Mouse (Mus musculus): ENCODE data around the gene Speg. TPM values are rescaled to one million over a fixed set of nuclear protein-coding genes. Genes with fewer than 3 reads are reported as not detected.

The Speg gene
- total and polyA plus RNA-seq, 2 experiments from 2014 or later: 22.0 to 62.9 TPM

GRCm38 (mm10) chr1:75441471-75441996 lies 66.4 kb downstream of the Speg start:
- DNase-seq (ENCODE audit: low spot score) (no peak), ATAC-seq (ENCODE audit: low FRiP score) (no peak)
- 78% methylated on average over 15 of the region's 15 CpGs for WGBS
- 0 out of 2 replicates have a peak, but pooled peaks cover 2% of the 10 kb centered on the region for H3K36me3 ChIP-seq (ENCODE audit: insufficient read depth, low read length)
- no peak overlapping the region for H3K27ac ChIP-seq (ENCODE audit: low read depth, low read length)
- no peak overlapping the region for H3K4me2 ChIP-seq (ENCODE audit: low read depth, low read length, poor library complexity, severe bottlenecking)
- no peak overlapping the region for H3K4me3 ChIP-seq (ENCODE audit: low read depth, low read length)
- H3K9ac ChIP-seq (replicated peaks; ENCODE audit: low read length, poor library complexity, severe bottlenecking): no peak overlapping the region
- H3K4me1 ChIP-seq (ENCODE audit: insufficient read depth, low read length): peaks cover 14% of the 10 kb centered on the region
- 0 out of 2 replicates have a peak, but pooled peaks cover 4% of the 10 kb centered on the region for H3K27me3 ChIP-seq (ENCODE audit: insufficient read depth, low read length)
- no peak for TF ChIP-seq CTCF (IDR thresholded peaks at IDR 0.05)
- no peaks in the 10 kb centered on the region for H3K9me3 ChIP-seq (ENCODE audit: low read length)

DNA sequence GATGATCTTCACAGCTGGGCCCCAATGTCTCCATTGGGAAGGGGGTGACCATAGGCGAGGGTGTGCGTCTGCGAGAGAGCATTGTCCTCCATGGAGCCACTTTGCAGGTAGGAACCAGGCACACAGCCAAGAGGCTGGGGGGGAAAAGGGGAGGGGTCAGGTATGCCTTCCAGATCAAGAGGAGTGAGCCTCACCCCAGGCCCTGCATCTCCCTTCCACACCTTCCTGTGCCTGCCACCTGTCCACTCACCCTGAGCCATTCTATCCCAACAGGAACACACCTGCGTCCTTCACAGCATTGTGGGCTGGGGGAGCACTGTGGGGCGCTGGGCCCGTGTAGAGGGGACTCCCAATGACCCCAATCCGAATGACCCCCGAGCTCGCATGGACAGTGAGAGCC lies 67.1 kb downstream of the Speg start:
- Histone ChIP-seq H3K4me2 (ENCODE audit: low read depth, low read length, poor library complexity, severe bottlenecking) (no peak overlapping the region), H3K27ac (ENCODE audit: low read depth, low read length) (no peak overlapping the region), H3K36me3 (ENCODE audit: insufficient read depth, low read length) (0 out of 2 replicates have a peak, but pooled peaks cover 2% of the 10 kb centered on the region), H3K27me3 (ENCODE audit: insufficient read depth, low read length) (peaks cover 4% of the 10 kb centered on the region; the same call in 1 of the 2 replicates), H3K9me3 (ENCODE audit: low read length) (no peaks in the 10 kb centered on the region), H3K4me3 (ENCODE audit: low read depth, low read length) (no peak overlapping the region), H3K9ac (replicated peaks; ENCODE audit: low read length, poor library complexity, severe bottlenecking) (no peak overlapping the region), H3K4me1 (ENCODE audit: insufficient read depth, low read length) (peaks cover 18% of the 10 kb centered on the region)
- no peak for TF ChIP-seq CTCF (IDR thresholded peaks at IDR 0.05)
- ATAC-seq (ENCODE audit: low FRiP score): no peak
- 84% methylated on average over 9 of the region's 9 CpGs for WGBS
- no peak for DNase-seq (ENCODE audit: low spot score)

GRCm38 (mm10) chr1:75442811-75443210 lies 67.7 kb downstream of the Speg start:
- TF ChIP-seq CTCF (IDR thresholded peaks at IDR 0.05): no peak
- Histone ChIP-seq H3K9ac (replicated peaks; ENCODE audit: low read length, poor library complexity, severe bottlenecking) (no peak overlapping the region), H3K36me3 (ENCODE audit: insufficient read depth, low read length) (0 out of 2 replicates have a peak, but pooled peaks cover 2% of the 10 kb centered on the region), H3K4me3 (ENCODE audit: low read depth, low read length) (no peak overlapping the region), H3K27ac (ENCODE audit: low read depth, low read length) (peak overlapping the region; percentile 67), H3K9me3 (ENCODE audit: low read length) (no peaks in the 10 kb centered on the region), H3K4me2 (ENCODE audit: low read depth, low read length, poor library complexity, severe bottlenecking) (no peak overlapping the region), H3K4me1 (ENCODE audit: insufficient read depth, low read length) (peaks cover 21% of the 10 kb centered on the region), H3K27me3 (ENCODE audit: insufficient read depth, low read length) (peaks cover 7% of the 10 kb centered on the region; the same call in 1 of the 2 replicates)
- ATAC-seq (ENCODE audit: low FRiP score): no peak
- WGBS: 16% methylated on average over 8 of the region's 8 CpGs
- peak; percentile 59 for DNase-seq (ENCODE audit: low spot score)

- Histone ChIP-seq H3K27me3 (ENCODE audit: insufficient read depth, low read length) (peaks cover 7% of the 10 kb centered on the region; the same call in 1 of the 2 replicates), H3K9ac (replicated peaks; ENCODE audit: low read length, poor library complexity, severe bottlenecking) (no peak overlapping the region), H3K36me3 (ENCODE audit: insufficient read depth, low read length) (no peaks in the 10 kb centered on the region), H3K27ac (ENCODE audit: low read depth, low read length) (peak overlapping the region; percentile 67), H3K4me1 (ENCODE audit: insufficient read depth, low read length) (peaks cover 21% of the 10 kb centered on the region), H3K9me3 (ENCODE audit: low read length) (no peaks in the 10 kb centered on the region), H3K4me3 (ENCODE audit: low read depth, low read length) (no peak overlapping the region), H3K4me2 (ENCODE audit: low read depth, low read length, poor library complexity, severe bottlenecking) (no peak overlapping the region)
- WGBS: 13% methylated on average over 13 of the region's 13 CpGs
- TF ChIP-seq CTCF (IDR thresholded peaks at IDR 0.05): no peak
- DNase-seq (ENCODE audit: low spot score) (peak; percentile 53), ATAC-seq (ENCODE audit: low FRiP score) (no peak)
Observed at GRCm38 (mm10) chr1:75443247-75444024, 68.3 kb downstream of the Speg start.

DNA sequence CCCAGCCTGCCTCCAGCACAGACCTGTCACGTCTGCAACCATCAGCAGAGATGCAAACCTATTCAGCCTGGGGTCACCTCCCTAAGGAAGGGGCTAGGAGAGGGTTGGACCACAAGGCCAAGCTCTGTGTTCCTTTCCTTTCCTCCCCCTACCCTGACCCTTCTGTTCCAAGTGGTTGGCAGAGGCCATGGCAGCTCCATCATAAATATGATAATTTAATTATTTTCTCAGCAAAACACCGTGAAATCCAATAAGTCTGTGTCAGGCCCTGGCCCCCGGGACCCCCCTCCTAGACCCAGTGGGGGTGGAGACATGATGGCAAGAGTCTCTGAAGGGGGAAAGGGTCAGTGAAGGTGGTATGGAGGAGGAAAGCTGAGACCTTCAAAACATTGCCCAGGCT lies 69.1 kb downstream of the Speg start:
- Histone ChIP-seq H3K9me3 (ENCODE audit: low read length) (no peaks in the 10 kb centered on the region), H3K4me3 (ENCODE audit: low read depth, low read length) (no peak overlapping the region), H3K27me3 (ENCODE audit: insufficient read depth, low read length) (peaks cover 7% of the 10 kb centered on the region; the same call in 1 of the 2 replicates), H3K4me2 (ENCODE audit: low read depth, low read length, poor library complexity, severe bottlenecking) (no peak overlapping the region), H3K36me3 (ENCODE audit: insufficient read depth, low read length) (no peaks in the 10 kb centered on the region), H3K9ac (replicated peaks; ENCODE audit: low read length, poor library complexity, severe bottlenecking) (no peak overlapping the region), H3K4me1 (ENCODE audit: insufficient read depth, low read length) (peaks cover 26% of the 10 kb centered on the region), H3K27ac (ENCODE audit: low read depth, low read length) (peak overlapping the region; percentile 67; the same call in 1 of the 2 replicates)
- no peak for DNase-seq (ENCODE audit: low spot score)
- 20% methylated on average over 3 of the region's 3 CpGs for WGBS
- ATAC-seq (ENCODE audit: low FRiP score): no peak
- TF ChIP-seq CTCF (IDR thresholded peaks at IDR 0.05): no peak

Measured in midbrain, postnatal 0 days (tissue).